Mouse (Mus musculus) thymus, adult 2 months (tissue): ENCODE data around the gene Ctxn2. TPM values are rescaled to one million over a fixed set of nuclear protein-coding genes. Genes with fewer than 3 reads are reported as not detected.

ENCODE experiments used
- DNase-seq: peaks from one replicate; pipeline ENCODE4 v3.0.0; 2021
- H3K27ac ChIP-seq: fragments of 200-500 bp; 2 replicates; pipeline ENCODE4 v1.5.1; 2012; ENCODE audit warnings: low read length, control low read depth; ENCODE audit not compliant: control insufficient read depth, insufficient read depth
- H3K27me3 ChIP-seq: fragments of 200-500 bp; 2 replicates; pipeline ENCODE4 v1.6.1; 2012; ENCODE audit warnings: mild to moderate bottlenecking, low read length, moderate library complexity, mixed read lengths; ENCODE audit not compliant: control insufficient read depth, insufficient read depth
- H3K36me3 ChIP-seq: fragments of 200-500 bp; 2 replicates; pipeline ENCODE4 v1.6.1; 2012; ENCODE audit warnings: mild to moderate bottlenecking, low read length, moderate library complexity; ENCODE audit not compliant: control insufficient read depth, insufficient read depth
- H3K4me1 ChIP-seq: fragments of 200-500 bp; replicated peaks from 2 replicates; pipeline ENCODE4 v1.6.1; 2012; ENCODE audit warnings: low read length; ENCODE audit not compliant: control insufficient read depth, insufficient read depth
- H3K4me3 ChIP-seq: fragments of 200-500 bp; 2 replicates; pipeline ENCODE4 v1.5.1; 2012; ENCODE audit warnings: mild to moderate bottlenecking, low read length, control low read depth, moderate library complexity; ENCODE audit not compliant: control insufficient read depth, insufficient read depth
- CTCF ChIP-seq: fragments of 200-500 bp; IDR thresholded peaks from 2 replicates; pipeline ENCODE4 v1.5.1; 2012; ENCODE audit warnings: mild to moderate bottlenecking, control low read depth, low read length, moderate library complexity, borderline replicate concordance; ENCODE audit not compliant: control insufficient read depth, poor library complexity, insufficient read depth; ENCODE audit errors: extremely low read depth
- POLR2A ChIP-seq: fragments of 200-500 bp; IDR thresholded peaks from 2 replicates; pipeline ENCODE4 v1.6.1; 2012; ENCODE audit warnings: mild to moderate bottlenecking, low read length, control low read depth, moderate library complexity; ENCODE audit not compliant: control insufficient read depth, poor library complexity, insufficient read depth; ENCODE audit errors: extremely low read depth
- WGBS: fragments of 180-500 bp; shearing (Covaris S2); methylation state at CpG from one replicate; pipeline ENCODE4 v1.1.7; 2018; 5-methylcytosine and 5-hydroxymethylcytosine counted together
- polyA plus RNA-seq: library from polyadenylated mRNA; depleted of rRNA; stranded (reverse); fragments of >200 nt; gene quantifications from 2 replicates; pipeline ENCODE4 v1.2.3, GENCODE M21; 2012; rRNA removed

Ctxn2 gene
- polyA plus RNA-seq, 1 experiment: not detected

GRCm38 (mm10) chr2:125189197-125189596 lies 52.7 kb downstream of the Ctxn2 start:
- Histone ChIP-seq H3K36me3 (no peaks in the 10 kb centered on the region), H3K27ac (no peak overlapping the region), H3K27me3 (no peaks in the 10 kb centered on the region), H3K4me3 (no peak overlapping the region), H3K4me1 (no peaks in the 10 kb centered on the region)
- 4% methylated on average over 2 of the region's 2 CpGs for WGBS
- DNase-seq: peak; percentile 60
- TF ChIP-seq CTCF (no peak), POLR2A (no peak)

DNA sequence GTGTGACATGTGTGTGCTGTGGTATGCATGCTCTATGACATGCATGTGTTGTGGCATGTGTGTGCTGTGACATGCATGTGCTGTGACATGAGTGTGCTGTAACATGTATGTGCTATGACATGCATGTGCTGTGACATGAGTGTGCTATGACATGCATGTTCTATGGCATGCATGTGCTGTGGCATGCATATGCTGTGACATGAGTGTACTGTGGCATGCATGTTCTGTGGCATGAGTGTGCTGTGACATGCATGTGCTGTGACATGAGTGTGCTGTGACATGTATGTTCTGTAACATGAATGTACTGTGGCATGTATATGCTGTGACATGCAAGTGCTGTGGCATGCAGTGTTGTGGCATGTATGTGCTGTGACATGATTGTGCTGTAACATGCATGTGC lies 56.4 kb downstream of the Ctxn2 start:
- Histone ChIP-seq H3K36me3 (no peaks in the 10 kb centered on the region), H3K27me3 (no peaks in the 10 kb centered on the region), H3K4me3 (no peak overlapping the region), H3K27ac (no peak overlapping the region), H3K4me1 (no peaks in the 10 kb centered on the region)
- DNase-seq: no peak
- no peak for TF ChIP-seq CTCF
- TF ChIP-seq POLR2A: no peak

- WGBS: 82% methylated on average over 7 of the region's 7 CpGs
- no peak overlapping the region for H3K27ac ChIP-seq
- no peaks in the 10 kb centered on the region for H3K36me3 ChIP-seq
- H3K4me1 ChIP-seq: no peaks in the 10 kb centered on the region
- TF ChIP-seq POLR2A (no peak), CTCF (no peak)
- DNase-seq: no peak
- no peaks in the 10 kb centered on the region for H3K27me3 ChIP-seq
- H3K4me3 ChIP-seq: no peak overlapping the region
These were observed 60.3 kb downstream of the Ctxn2 start for GRCm38 (mm10) chr2:125196771-125197170.

Other genes starting within 250 kb of the Ctxn2 start
- 0.10 TPM in 1 of 2 replicates, not detected in the other for gene Slc24a5, start 68.6 kb upstream of the Ctxn2 start, polyA plus RNA-seq
- 12.9 and 16.3 TPM in 2 replicates for gene Myef2, start 13.0 kb upstream of the Ctxn2 start, polyA plus RNA-seq
- gene Slc12a1, start 15.8 kb downstream of the Ctxn2 start, polyA plus RNA-seq: 0.01 TPM in 1 of 2 replicates, not detected in the other
- gene Dut, start 110.5 kb downstream of the Ctxn2 start, polyA plus RNA-seq: 78.6 and 107 TPM in 2 replicates